Mouse (Mus musculus) myocyte (in vitro differentiated cells): ENCODE measurements around the gene Drd5.

ENCODE experiments used
- CEBPB ChIP-seq: IDR thresholded peaks from 2 replicates; pipeline ENCODE4 v1.6.1; 2011; ENCODE audit warnings: mild to moderate bottlenecking, moderate library complexity; ENCODE audit not compliant: poor library complexity, insufficient read depth, severe bottlenecking
- MAX ChIP-seq: IDR thresholded peaks from one replicate; pipeline ENCODE4 v1.6.1; 2011; ENCODE audit warnings: low read depth, mild to moderate bottlenecking, control low read depth
- SRF ChIP-seq: IDR thresholded peaks from one replicate; pipeline ENCODE4 v1.6.1; 2011; ENCODE audit warnings: low read depth; ENCODE audit not compliant: control insufficient read depth, insufficient read length

GRCm38 (mm10) chr5:38277936-38278600, 41.1 kb upstream of the Drd5 start:
- no peak for TF ChIP-seq MAX
- TF ChIP-seq CEBPB = no peak
- no peak for TF ChIP-seq SRF
